Mouse (Mus musculus) spleen, adult 2 months (tissue): ENCODE data around the gene Cts6. TPM values are rescaled to one million over a fixed set of nuclear protein-coding genes. Genes with fewer than 3 reads are reported as not detected.
"Not testable (repeated sequence)": the region's sequence is repeated elsewhere in the genome, so short reads cannot be mapped to it uniquely, and the experiment has no call there.

ENCODE experiments used
- DNase-seq, 2 experiments: peaks; one replicate each; pipeline versions ENCODE4 v3.0.0 to v3.0.0-alpha.2; 2012 to 2021; ENCODE audit warnings: low spot score in 2 of 2, low read depth in 1 of 2
- H3K27ac ChIP-seq: fragments of 200-500 bp; 2 replicates; pipeline ENCODE4 v1.5.1; 2012; ENCODE audit warnings: low read length, inconsistent platforms; ENCODE audit not compliant: insufficient read depth
- H3K27me3 ChIP-seq: fragments of 200-500 bp; 2 replicates; pipeline ENCODE4 v1.6.1; 2012; ENCODE audit warnings: mild to moderate bottlenecking, moderate library complexity, low read length, inconsistent platforms; ENCODE audit not compliant: control insufficient read depth, insufficient read depth
- H3K36me3 ChIP-seq: fragments of 200-500 bp; 2 replicates; pipeline ENCODE4 v1.6.1; 2012; ENCODE audit warnings: mild to moderate bottlenecking, low read length, inconsistent platforms; ENCODE audit not compliant: control insufficient read depth, insufficient read depth
- H3K4me1 ChIP-seq: fragments of 200-500 bp; 2 replicates; pipeline ENCODE4 v1.6.1; 2011; ENCODE audit warnings: inconsistent platforms; ENCODE audit not compliant: control insufficient read depth, insufficient read depth, insufficient read length
- H3K4me3 ChIP-seq: fragments of 200-500 bp; 2 replicates; pipeline ENCODE4 v1.5.1; 2011; ENCODE audit warnings: mild to moderate bottlenecking, inconsistent platforms; ENCODE audit not compliant: insufficient read depth, insufficient read length; ENCODE audit errors: extremely low read depth
- CTCF ChIP-seq: fragments of 200-500 bp; IDR thresholded peaks from 2 replicates; pipeline ENCODE4 v1.5.1; 2011; ENCODE audit warnings: mild to moderate bottlenecking, inconsistent platforms; ENCODE audit not compliant: insufficient read depth, insufficient read length, insufficient replicate concordance; ENCODE audit errors: extremely low read depth
- POLR2A ChIP-seq: fragments of 200-500 bp; IDR thresholded peaks from 2 replicates; pipeline ENCODE4 v1.6.1; 2011; ENCODE audit warnings: low read depth, low read length, inconsistent platforms
- WGBS: fragments of 180-500 bp; shearing (Covaris S2); methylation state at CpG from one replicate; pipeline ENCODE4 v1.1.7; 2018; 5-methylcytosine and 5-hydroxymethylcytosine counted together
- polyA plus RNA-seq: library from polyadenylated mRNA; depleted of rRNA; stranded (reverse); fragments of >200 nt; gene quantifications from 2 replicates; pipeline ENCODE4 v1.2.3, GENCODE M21; 2012; rRNA removed

Gene Cts6
- polyA plus RNA-seq: not detected in 2 replicates

GRCm38 (mm10) chr13:61203310-61203709 lies at the start of gene Cts6:
Gene Cts6, minus strand, starts transcription at chr13:61203410.
- Histone ChIP-seq H3K4me3 (no peak within 1 kb of the TSS), H3K27me3 (no peaks in the 10 kb centered on the region), H3K4me1 (no peaks in the 10 kb centered on the region), H3K27ac (no peak within 1 kb of the TSS), H3K36me3 (no peaks in the 10 kb centered on the region)
- DNase-seq: no peak
- 90% methylated on average over 3 of the region's 3 CpGs for WGBS
- TF ChIP-seq POLR2A: no peak
- no peak for TF ChIP-seq CTCF

GRCm38 (mm10) chr13:61241076-61241947 lies 38.1 kb upstream of the Cts6 start:
- Histone ChIP-seq H3K4me3 (no peak overlapping the region), H3K4me1 (no peaks in the 10 kb centered on the region), H3K27ac (no peak overlapping the region), H3K36me3 (no peaks in the 10 kb centered on the region), H3K27me3 (no peaks in the 10 kb centered on the region)
- peak; percentile 42; the same call in 1 of the 2 replicates for TF ChIP-seq CTCF
- TF ChIP-seq POLR2A: no peak
- peak; percentile 0 to 5 for DNase-seq
- 39% methylated on average over 13 of the region's 13 CpGs for WGBS

GRCm38 (mm10) chr13:61185151-61185933 lies 17.9 kb downstream of the Cts6 start:
- 81% methylated on average over 5 of the region's 5 CpGs for WGBS
- not testable (repeated sequence) for H3K4me1 ChIP-seq, H3K27me3 ChIP-seq

GRCm38 (mm10) chr13:61164622-61165021 lies 38.6 kb downstream of the Cts6 start:
- no peaks in the 10 kb centered on the region for H3K27me3 ChIP-seq
- H3K4me3 ChIP-seq: no peak overlapping the region
- H3K27ac ChIP-seq: no peak overlapping the region
- DNase-seq: no peak
- H3K4me1 ChIP-seq: no peaks in the 10 kb centered on the region
- TF ChIP-seq CTCF: no peak
- no peak for TF ChIP-seq POLR2A
- 82% methylated on average over 4 of the region's 4 CpGs for WGBS
- no peaks in the 10 kb centered on the region for H3K36me3 ChIP-seq

More at GRCm38 (mm10) chr13:61185151-61185933, 17.9 kb downstream of the Cts6 start:
- H3K4me3 ChIP-seq, H3K36me3 ChIP-seq, DNase-seq, H3K27ac ChIP-seq: not testable (repeated sequence)

- no peaks in the 10 kb centered on the region for H3K36me3 ChIP-seq
- no peak within 1 kb of the TSS for H3K4me3 ChIP-seq
- no peak for DNase-seq
- H3K27ac ChIP-seq: no peak within 1 kb of the TSS
- no peaks in the 10 kb centered on the region for H3K27me3 ChIP-seq
- WGBS: 81% methylated on average over 1 of the region's 1 CpGs
- no peak for TF ChIP-seq POLR2A
- no peak for TF ChIP-seq CTCF
- H3K4me1 ChIP-seq: no peaks in the 10 kb centered on the region
Measured at GRCm38 (mm10) chr13:61164156-61164555, 39.1 kb downstream of the Cts6 start, which contains the start of gene Ctsr. Gene Ctsr, minus strand, starts transcription at chr13:61164256.

Other genes starting within 250 kb of the Cts6 start
- gene Ctsj, start 197.5 kb downstream of the Cts6 start, polyA plus RNA-seq: not detected in 2 replicates
- not detected in 2 replicates for gene Ctsq, start 162.8 kb downstream of the Cts6 start, polyA plus RNA-seq
- gene Ctsr, start 39.2 kb downstream of the Cts6 start, polyA plus RNA-seq: not detected in 2 replicates
- not detected in 2 replicates for gene Cts8, start 51.9 kb upstream of the Cts6 start, polyA plus RNA-seq
- not detected in 2 replicates for gene Gm49398, start 85.4 kb upstream of the Cts6 start, polyA plus RNA-seq
- gene Cts7, start 154.8 kb upstream of the Cts6 start, polyA plus RNA-seq: not detected in 2 replicates